Mouse (Mus musculus): ENCODE data around the gene Prelid3b. TPM values are rescaled to one million over a fixed set of nuclear protein-coding genes. Genes with fewer than 3 reads are reported as not detected.

Prelid3b gene
- polyA plus RNA-seq, 1 experiment: 36.2 TPM

GRCm38 (mm10) chr2:174502831-174503460 lies 30.1 kb upstream of the Prelid3b start:
- H3K4me3 ChIP-seq (ENCODE audit: low read depth, low read length): no peak overlapping the region
- no peaks in the 10 kb centered on the region for H3K36me3 ChIP-seq (ENCODE audit: control insufficient read depth, insufficient read depth, low read length)
- TF ChIP-seq CTCF (IDR thresholded peaks at IDR 0.05; ENCODE audit: extremely low read depth, insufficient read length, insufficient replicate concordance, low read depth, low read length) (no peak), POLR2A (IDR thresholded peaks at IDR 0.05; ENCODE audit: low read depth, low read length) (no peak)
- H3K4me1 ChIP-seq (ENCODE audit: control insufficient read depth, insufficient read depth, insufficient read length, low read length): no peaks in the 10 kb centered on the region
- no peaks in the 10 kb centered on the region for H3K27me3 ChIP-seq (ENCODE audit: control insufficient read depth, insufficient read depth, low read length)
- 62% methylated on average over 25 of the region's 25 CpGs for WGBS
- H3K27ac ChIP-seq (ENCODE audit: insufficient read depth, low read depth, low read length): no peak overlapping the region

GRCm38 (mm10) chr2:174502321-174502720 lies 29.4 kb upstream of the Prelid3b start:
- H3K27me3 ChIP-seq (ENCODE audit: control insufficient read depth, insufficient read depth, low read length): no peaks in the 10 kb centered on the region
- 60% methylated on average over 5 of the region's 5 CpGs for WGBS

GRCm38 (mm10) chr2:174501517-174501916 lies 28.6 kb upstream of the Prelid3b start:
- WGBS: 93% methylated on average over 8 of the region's 8 CpGs
- Histone ChIP-seq H3K27ac (ENCODE audit: insufficient read depth, low read depth, low read length) (no peak overlapping the region), H3K27me3 (ENCODE audit: control insufficient read depth, insufficient read depth, low read length) (no peaks in the 10 kb centered on the region), H3K36me3 (ENCODE audit: control insufficient read depth, insufficient read depth, low read length) (no peaks in the 10 kb centered on the region), H3K4me3 (ENCODE audit: low read depth, low read length) (no peak overlapping the region), H3K4me1 (ENCODE audit: control insufficient read depth, insufficient read depth, insufficient read length, low read length) (no peaks in the 10 kb centered on the region)
- TF ChIP-seq CTCF (IDR thresholded peaks at IDR 0.05; ENCODE audit: extremely low read depth, insufficient read length, insufficient replicate concordance, low read depth, low read length): no peak
- TF ChIP-seq POLR2A (IDR thresholded peaks at IDR 0.05; ENCODE audit: low read depth, low read length): no peak

More at GRCm38 (mm10) chr2:174502321-174502720, 29.4 kb upstream of the Prelid3b start:
- Histone ChIP-seq H3K27ac (ENCODE audit: insufficient read depth, low read depth, low read length) (no peak overlapping the region), H3K4me3 (ENCODE audit: low read depth, low read length) (no peak overlapping the region), H3K4me1 (ENCODE audit: control insufficient read depth, insufficient read depth, insufficient read length, low read length) (no peaks in the 10 kb centered on the region), H3K36me3 (ENCODE audit: control insufficient read depth, insufficient read depth, low read length) (no peaks in the 10 kb centered on the region)
- no peak for TF ChIP-seq CTCF (IDR thresholded peaks at IDR 0.05; ENCODE audit: extremely low read depth, insufficient read length, insufficient replicate concordance, low read depth, low read length)
- TF ChIP-seq POLR2A (IDR thresholded peaks at IDR 0.05; ENCODE audit: low read depth, low read length): no peak

- H3K4me3 ChIP-seq (ENCODE audit: low read depth, low read length): no peak overlapping the region
- no peak for TF ChIP-seq POLR2A (IDR thresholded peaks at IDR 0.05; ENCODE audit: low read depth, low read length)
- TF ChIP-seq CTCF (IDR thresholded peaks at IDR 0.05; ENCODE audit: extremely low read depth, insufficient read length, insufficient replicate concordance, low read depth, low read length): no peak
- 90% methylated on average over 14 of the region's 14 CpGs for WGBS
- H3K27me3 ChIP-seq (ENCODE audit: control insufficient read depth, insufficient read depth, low read length): no peaks in the 10 kb centered on the region
- no peaks in the 10 kb centered on the region for H3K4me1 ChIP-seq (ENCODE audit: control insufficient read depth, insufficient read depth, insufficient read length, low read length)
- no peaks in the 10 kb centered on the region for H3K36me3 ChIP-seq (ENCODE audit: control insufficient read depth, insufficient read depth, low read length)
- no peak overlapping the region for H3K27ac ChIP-seq (ENCODE audit: insufficient read depth, low read depth, low read length)
Observed at GRCm38 (mm10) chr2:174500814-174501503, 28.1 kb upstream of the Prelid3b start.

- Histone ChIP-seq H3K4me3 (ENCODE audit: low read depth, low read length) (no peak overlapping the region), H3K36me3 (ENCODE audit: control insufficient read depth, insufficient read depth, low read length) (no peaks in the 10 kb centered on the region), H3K27ac (ENCODE audit: insufficient read depth, low read depth, low read length) (no peak overlapping the region), H3K27me3 (ENCODE audit: control insufficient read depth, insufficient read depth, low read length) (no peaks in the 10 kb centered on the region), H3K4me1 (ENCODE audit: control insufficient read depth, insufficient read depth, insufficient read length, low read length) (no peaks in the 10 kb centered on the region)
- no peak for TF ChIP-seq POLR2A (IDR thresholded peaks at IDR 0.05; ENCODE audit: low read depth, low read length)
- TF ChIP-seq CTCF (IDR thresholded peaks at IDR 0.05; ENCODE audit: extremely low read depth, insufficient read length, insufficient replicate concordance, low read depth, low read length): no peak
- 49% methylated on average over 2 of the region's 2 CpGs for WGBS
Observed at GRCm38 (mm10) chr2:174492858-174493257, 20.0 kb upstream of the Prelid3b start.

GRCm38 (mm10) chr2:174487005-174487404 lies 14.1 kb upstream of the Prelid3b start:
- no peaks in the 10 kb centered on the region for H3K27me3 ChIP-seq (ENCODE audit: control insufficient read depth, insufficient read depth, low read length)
- 65% methylated on average over 5 of the region's 5 CpGs for WGBS
- H3K4me3 ChIP-seq (ENCODE audit: low read depth, low read length): no peak overlapping the region
- no peaks in the 10 kb centered on the region for H3K36me3 ChIP-seq (ENCODE audit: control insufficient read depth, insufficient read depth, low read length)
- no peaks in the 10 kb centered on the region for H3K4me1 ChIP-seq (ENCODE audit: control insufficient read depth, insufficient read depth, insufficient read length, low read length)
- TF ChIP-seq CTCF (IDR thresholded peaks at IDR 0.05; ENCODE audit: extremely low read depth, insufficient read length, insufficient replicate concordance, low read depth, low read length) (no peak), POLR2A (IDR thresholded peaks at IDR 0.05; ENCODE audit: low read depth, low read length) (no peak)
- H3K27ac ChIP-seq (ENCODE audit: insufficient read depth, low read depth, low read length): no peak overlapping the region

GRCm38 (mm10) chr2:174478746-174479145 lies 5.9 kb upstream of the Prelid3b start:
- Histone ChIP-seq H3K27me3 (ENCODE audit: control insufficient read depth, insufficient read depth, low read length) (no peaks in the 10 kb centered on the region), H3K4me3 (ENCODE audit: low read depth, low read length) (no peak overlapping the region), H3K27ac (ENCODE audit: insufficient read depth, low read depth, low read length) (no peak overlapping the region; the same call in none of the 2 replicates), H3K4me1 (ENCODE audit: control insufficient read depth, insufficient read depth, insufficient read length, low read length) (peaks cover 18% of the 10 kb centered on the region; the same call in 1 of the 2 replicates), H3K36me3 (ENCODE audit: control insufficient read depth, insufficient read depth, low read length) (no peaks in the 10 kb centered on the region)
- TF ChIP-seq CTCF (IDR thresholded peaks at IDR 0.05; ENCODE audit: extremely low read depth, insufficient read length, insufficient replicate concordance, low read depth, low read length): no peak
- TF ChIP-seq POLR2A (IDR thresholded peaks at IDR 0.05; ENCODE audit: low read depth, low read length): no peak
- 69% methylated on average over 5 of the region's 5 CpGs for WGBS
